Mouse (Mus musculus) liver, embryonic 14.5 days (tissue): Measurements from ENCODE around the gene Serpine1. TPM values are rescaled to one million over a fixed set of nuclear protein-coding genes. Genes with fewer than 3 reads are reported as not detected.

Experiments
- ATAC-seq: fragments of 200-750 bp; cut with Nextera tagmentation; 2 replicates; pipeline ENCODE4 v1.8.0; 2017; ENCODE audit warnings: moderate number of reproducible peaks, mild to moderate bottlenecking, moderate library complexity; ENCODE audit not compliant: insufficient read depth
- DNase-seq, 3 experiments: peaks; one replicate each; pipeline ENCODE4 v3.0.0-alpha.2; 2012 to 2013; ENCODE audit warnings: low read depth in 3 of 3, low spot score in 3 of 3
- H3K27ac ChIP-seq: fragments of 300-500 bp; sonication (generic); 2 replicates; pipeline ENCODE4 v1.5.1; 2014; ENCODE audit warnings: moderate library complexity, mild to moderate bottlenecking, control low read depth, inconsistent platforms
- H3K27me3 ChIP-seq: fragments of 300-500 bp; sonication (generic); 2 replicates; pipeline ENCODE4 v1.6.1; 2014; ENCODE audit warnings: mild to moderate bottlenecking, low read length, moderate library complexity; ENCODE audit not compliant: control insufficient read depth, insufficient read depth
- H3K36me3 ChIP-seq: fragments of 300-500 bp; sonication (generic); replicated peaks from 2 replicates; pipeline ENCODE4 v1.6.1; 2014; ENCODE audit warnings: low read depth; ENCODE audit not compliant: control insufficient read depth, insufficient read depth
- H3K4me1 ChIP-seq, 2 experiments: fragments of 200-500 bp in 1 of 2; fragments of 300-500 bp in 1 of 2; sonication (generic) in 1 of 2; replicated peaks; 2 replicates each; pipeline ENCODE4 v1.6.1; 2012 to 2014; ENCODE audit warnings: antibody characterized with exemption in 1 of 2, inconsistent platforms in 1 of 2, low read length in 1 of 2; ENCODE audit not compliant: control insufficient read depth in 2 of 2, insufficient read depth in 2 of 2
- H3K4me2 ChIP-seq: fragments of 300-500 bp; sonication (generic); 2 replicates; pipeline ENCODE4 v1.6.1; 2014; ENCODE audit warnings: low read depth, mild to moderate bottlenecking, control low read depth, moderate library complexity
- H3K4me3 ChIP-seq, 2 experiments: fragments of 200-500 bp in 1 of 2; fragments of 300-500 bp in 1 of 2; sonication (generic) in 1 of 2; 2 replicates each; pipeline ENCODE4 v1.5.1; 2012 to 2014; ENCODE audit warnings: low read depth in 2 of 2, low read length in 2 of 2, mild to moderate bottlenecking in 2 of 2, control low read depth in 1 of 2, inconsistent platforms in 1 of 2, moderate library complexity in 1 of 2; ENCODE audit not compliant: insufficient read depth in 1 of 2
- H3K9ac ChIP-seq: fragments of 300-500 bp; sonication (generic); replicated peaks from 2 replicates; pipeline ENCODE4 v1.6.1; 2014; ENCODE audit warnings: mild to moderate bottlenecking, control low read depth, moderate library complexity
- H3K9me3 ChIP-seq: fragments of 300-500 bp; sonication (generic); 2 replicates; pipeline ENCODE4 v1.6.1; 2016; ENCODE audit warnings: low read length, mixed read lengths; ENCODE audit not compliant: control insufficient read depth
- CTCF ChIP-seq: IDR thresholded peaks from 2 replicates; pipeline ENCODE4 v1.5.1; 2016; ENCODE audit warnings: antibody characterized with exemption, low read depth, control low read depth
- EP300 ChIP-seq: IDR thresholded peaks from 2 replicates; pipeline ENCODE4 v1.6.1; 2016; ENCODE audit warnings: antibody characterized with exemption, low read depth
- WGBS: fragments of 180-500 bp; shearing (Covaris S2); extraction: QIAGEN DNeasy Blood & Tissue Kit; methylation state at CpG from one replicate; pipeline ENCODE4 v1.1.7; 2014; ENCODE audit not compliant: insufficient replicate concordance; 5-methylcytosine and 5-hydroxymethylcytosine counted together
- polyA plus RNA-seq, 2 experiments: library from polyadenylated mRNA; depleted of rRNA in 1 of 2; stranded (reverse) in 1 of 2; unstranded in 1 of 2; fragments of >200 nt; fragmentation: Nextera tagmentation in 1 of 2; extraction: Ambion mirVana in 1 of 2; gene quantifications; 2 replicates each; pipeline versions ENCODE4 v1.2.1 to v1.2.3; 2012 to 2014

Serpine1 gene
- polyA plus RNA-seq, 2 experiments, result 0.23 TPM; not detected in 1

- no peak overlapping the region for H3K4me3 ChIP-seq
- no peaks in the 10 kb centered on the region for H3K9me3 ChIP-seq
- no peak overlapping the region for H3K4me2 ChIP-seq
- no peaks in the 10 kb centered on the region for H3K36me3 ChIP-seq
- WGBS, result 80% methylated on average over 8 of the region's 8 CpGs
- no peaks in the 10 kb centered on the region for H3K27me3 ChIP-seq
- H3K9ac ChIP-seq, result no peak overlapping the region
- DNase-seq, result no peak
- peaks cover 11 to 15% of the 10 kb centered on the region in 2 experiments for H3K4me1 ChIP-seq
- TF ChIP-seq CTCF, result no peak
- no peak for TF ChIP-seq EP300
- H3K27ac ChIP-seq, result no peak overlapping the region
- no peak for ATAC-seq
These were observed 15.3 kb upstream of the Serpine1 start for GRCm38 (mm10) chr5:137087410-137087809.

GRCm38 (mm10) chr5:137085731-137086130 lies 13.7 kb upstream of the Serpine1 start:
- ATAC-seq (no peak), DNase-seq (no peak)
- TF ChIP-seq EP300, result no peak
- no peak for TF ChIP-seq CTCF
- no peaks in the 10 kb centered on the region for H3K9me3 ChIP-seq
- no peak overlapping the region for H3K9ac ChIP-seq
- H3K36me3 ChIP-seq, result no peaks in the 10 kb centered on the region
- peaks cover 11 to 15% of the 10 kb centered on the region in 2 experiments for H3K4me1 ChIP-seq
- WGBS, result 72% methylated on average over 3 of the region's 3 CpGs
- no peak overlapping the region for H3K4me3 ChIP-seq
- peak overlapping the region; percentile 63 for H3K27ac ChIP-seq
- H3K4me2 ChIP-seq, result no peak overlapping the region
- H3K27me3 ChIP-seq, result no peaks in the 10 kb centered on the region

GRCm38 (mm10) chr5:137085021-137085420 lies 13.0 kb upstream of the Serpine1 start:
- no peaks in the 10 kb centered on the region for H3K27me3 ChIP-seq
- ATAC-seq (peak; percentile 90), DNase-seq (peak in 2 of 3 experiments; percentile 35 to 45)
- peaks cover 11 to 15% of the 10 kb centered on the region in 2 experiments for H3K4me1 ChIP-seq
- peak overlapping the region; percentile 27; the same call in 1 of the 2 replicates for H3K9ac ChIP-seq
- H3K9me3 ChIP-seq, result no peaks in the 10 kb centered on the region
- no peak overlapping the region for H3K4me3 ChIP-seq
- peak overlapping the region; percentile 28; the same call in 1 of the 2 replicates for H3K4me2 ChIP-seq
- no peaks in the 10 kb centered on the region for H3K36me3 ChIP-seq
- 15% methylated on average over 6 of the region's 6 CpGs for WGBS
- H3K27ac ChIP-seq, result peak overlapping the region; percentile 63
- TF ChIP-seq CTCF (no peak), EP300 (peak; percentile 67)

- Histone ChIP-seq H3K4me2 (no peak overlapping the region), H3K4me1 (peaks cover 11 to 21% of the 10 kb centered on the region in 2 experiments), H3K9me3 (no peaks in the 10 kb centered on the region), H3K4me3 (no peak overlapping the region), H3K27ac (no peak overlapping the region), H3K9ac (no peak overlapping the region), H3K36me3 (no peaks in the 10 kb centered on the region), H3K27me3 (no peaks in the 10 kb centered on the region)
- no peak for TF ChIP-seq EP300
- TF ChIP-seq CTCF, result no peak
- no peak for ATAC-seq
- WGBS, result 74% methylated on average over 4 of the region's 4 CpGs
- no peak for DNase-seq
These were observed 11.0 kb upstream of the Serpine1 start for GRCm38 (mm10) chr5:137083051-137083450.

- 40% methylated on average over 5 of the region's 5 CpGs for WGBS
- Histone ChIP-seq H3K36me3 (no peaks in the 10 kb centered on the region), H3K4me2 (no peak overlapping the region), H3K9me3 (no peaks in the 10 kb centered on the region), H3K4me3 (no peak overlapping the region), H3K27ac (no peak overlapping the region), H3K9ac (no peak overlapping the region), H3K4me1 (peaks cover 8 to 25% of the 10 kb centered on the region in 2 experiments), H3K27me3 (no peaks in the 10 kb centered on the region)
- no peak for ATAC-seq
- no peak for DNase-seq
- TF ChIP-seq CTCF (no peak), EP300 (no peak)
These were observed 7.8 kb upstream of the Serpine1 start for GRCm38 (mm10) chr5:137079849-137080248.

- Histone ChIP-seq H3K9ac (no peak overlapping the region), H3K36me3 (no peaks in the 10 kb centered on the region), H3K4me1 (peaks cover 2 to 21% of the 10 kb centered on the region in 2 experiments; a peak in 3 of 4 replicates), H3K27me3 (no peaks in the 10 kb centered on the region), H3K27ac (no peak overlapping the region), H3K4me3 (no peak overlapping the region), H3K9me3 (no peaks in the 10 kb centered on the region), H3K4me2 (no peak overlapping the region)
- 48% methylated on average over 6 of the region's 6 CpGs for WGBS
- TF ChIP-seq CTCF, result no peak
- ATAC-seq (no peak), DNase-seq (no peak)
These were observed 6.5 kb upstream of the Serpine1 start for GRCm38 (mm10) chr5:137078616-137079015.
